Mouse (Mus musculus): Measurements from ENCODE around the gene Defb22.

GRCm38 (mm10) chr2:152480881-152481280 is 9.1 kb downstream of the Defb22 start:
- no peak for TF ChIP-seq MAFK (IDR thresholded peaks at IDR 0.05; ENCODE audit: insufficient read depth, low read depth, low read length)
- no peak for TF ChIP-seq CHD2 (IDR thresholded peaks at IDR 0.05; ENCODE audit: low read depth, low read length)

Data from ES-E14 (cell line).